Mouse (Mus musculus): ENCODE data around the gene Gpr39.

DNA sequence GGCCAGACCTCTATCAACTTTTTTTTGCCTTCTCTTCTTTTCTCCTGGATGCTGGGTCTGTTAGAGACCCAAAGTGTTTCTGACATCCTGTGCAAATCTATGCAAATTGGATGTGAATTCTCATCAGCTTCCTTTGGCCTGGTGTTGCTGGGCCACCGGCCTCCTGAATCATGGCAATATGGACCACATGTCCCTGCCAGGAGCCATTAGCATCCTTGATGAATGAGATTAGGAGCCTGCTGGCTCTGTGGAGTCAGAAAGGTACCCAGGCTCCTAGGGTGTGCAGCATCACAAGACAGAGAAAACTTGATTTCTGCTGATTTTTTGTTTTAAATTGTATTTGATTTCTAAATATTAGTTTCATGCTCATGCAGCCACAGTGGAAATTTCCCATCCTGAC, 85.3 kb downstream of the Gpr39 start:
- TF ChIP-seq CTCF (IDR thresholded peaks at IDR 0.05) (no peak), POLR2A (IDR thresholded peaks at IDR 0.05; ENCODE audit: insufficient read depth, low read depth, low read length) (no peak)

Data from heart, adult 2 months (tissue).